Mouse (Mus musculus) B cell, adult 2 months (primary cell): ENCODE measurements around the gene Zfp384.
"Not testable (repeated sequence)": the region's sequence is repeated elsewhere in the genome, so short reads cannot be mapped to it uniquely, and the experiment has no call there.

Source experiments
- DNase-seq, 2 experiments: peaks; one replicate each; pipeline ENCODE4 v3.0.0; 2022

The Zfp384 gene

GRCm38 (mm10) chr6:125017682-125018081, 8.7 kb downstream of the Zfp384 start:
- no peak for DNase-seq

GRCm38 (mm10) chr6:125030532-125030931, 21.6 kb downstream of the Zfp384 start:
- DNase-seq = peak; percentile 83 to 87

- no peak for DNase-seq
Observed at GRCm38 (mm10) chr6:125031604-125032003, 22.7 kb downstream of the Zfp384 start.

- no peak for DNase-seq
Observed at GRCm38 (mm10) chr6:125038666-125039065, 29.7 kb downstream of the Zfp384 start.

GRCm38 (mm10) chr6:125039131-125039530, 30.2 kb downstream of the Zfp384 start:
- no peak for DNase-seq

- peak; percentile 89 to 90 for DNase-seq
Observed at GRCm38 (mm10) chr6:125039533-125040153, 30.7 kb downstream of the Zfp384 start, which contains the start of gene Ing4. TSS of gene Ing4 (plus strand) at chr6:125039760.

GRCm38 (mm10) chr6:125040221-125040620, 31.3 kb downstream of the Zfp384 start:
- DNase-seq = no peak

- peak in 1 of 2 experiments; percentile 15 for DNase-seq
Observed at GRCm38 (mm10) chr6:125041047-125041446, 32.1 kb downstream of the Zfp384 start.

- no peak for DNase-seq
Observed at GRCm38 (mm10) chr6:125042081-125042480, 33.1 kb downstream of the Zfp384 start.

- DNase-seq = peak; percentile 85 to 86
Observed at GRCm38 (mm10) chr6:125046691-125047090, 37.7 kb downstream of the Zfp384 start.

- no peak for DNase-seq
Observed at GRCm38 (mm10) chr6:125049678-125050077, 40.7 kb downstream of the Zfp384 start, which contains the start of gene Acrbp. TSS of gene Acrbp (plus strand) at chr6:125049689.

- peak; percentile 65 to 68 for DNase-seq
Observed at GRCm38 (mm10) chr6:125051237-125051636, 42.3 kb downstream of the Zfp384 start.

- no peak for DNase-seq
Observed at GRCm38 (mm10) chr6:125061493-125061892, 52.5 kb downstream of the Zfp384 start.

GRCm38 (mm10) chr6:125062511-125062910, 53.6 kb downstream of the Zfp384 start:
- no peak for DNase-seq

GRCm38 (mm10) chr6:125063906-125064305, 55.0 kb downstream of the Zfp384 start:
- DNase-seq = no peak

- not testable (repeated sequence) for DNase-seq
Observed at GRCm38 (mm10) chr6:125065223-125065622, 56.3 kb downstream of the Zfp384 start.

GRCm38 (mm10) chr6:125067571-125067995, 58.6 kb downstream of the Zfp384 start, which contains the start of gene Lpar5:
TSS of gene Lpar5 (plus strand) at chr6:125067920.
- DNase-seq = no peak

- DNase-seq = peak; percentile 73 to 75
Observed at GRCm38 (mm10) chr6:125071170-125071895, 62.4 kb downstream of the Zfp384 start.

- DNase-seq = no peak
Observed at GRCm38 (mm10) chr6:125071896-125072279, 62.9 kb downstream of the Zfp384 start.

GRCm38 (mm10) chr6:125073825-125074224, 64.9 kb downstream of the Zfp384 start:
- DNase-seq = peak; percentile 37 to 44

GRCm38 (mm10) chr6:125081394-125081793, 72.4 kb downstream of the Zfp384 start:
- no peak for DNase-seq

GRCm38 (mm10) chr6:125081797-125082560, 73.0 kb downstream of the Zfp384 start:
- DNase-seq = no peak

GRCm38 (mm10) chr6:125082801-125083386, 73.9 kb downstream of the Zfp384 start:
- no peak for DNase-seq
